Mouse (Mus musculus) megakaryocyte, embryonic 14.5 days (primary cell): Measurements from ENCODE around the gene Mad1l1. TPM values are rescaled to one million over a fixed set of nuclear protein-coding genes. Genes with fewer than 3 reads are reported as not detected.
A peak's percentile ranks its signal among the peaks of the same experiment; 100 is the strongest.

Source experiments
- H3K27me3 ChIP-seq: replicated peaks from 2 replicates; pipeline ENCODE3; 2012; ENCODE audit warnings: inconsistent platforms
- H3K36me3 ChIP-seq: replicated peaks from 2 replicates; pipeline ENCODE3; 2012; ENCODE audit warnings: low read length, inconsistent platforms, mixed read lengths
- H3K4me1 ChIP-seq: 2 replicates; pipeline ENCODE4 v1.6.1; 2012; ENCODE audit warnings: inconsistent platforms
- H3K4me3 ChIP-seq: replicated peaks from 2 replicates; pipeline ENCODE3; 2012; ENCODE audit warnings: moderate library complexity, mild to moderate bottlenecking, inconsistent platforms
- H3K9me3 ChIP-seq: 2 replicates; pipeline ENCODE4 v1.6.1; 2012; ENCODE audit warnings: inconsistent platforms
- FLI1 ChIP-seq: IDR thresholded peaks from 2 replicates; pipeline ENCODE4 v1.6.1; 2012; ENCODE audit warnings: low read length, inconsistent platforms, mixed read lengths
- GATA1 ChIP-seq: IDR thresholded peaks from 3 replicates; pipeline ENCODE4 v1.6.1; 2012; ENCODE audit warnings: mixed read lengths, low read length, inconsistent platforms, borderline replicate concordance
- polyA plus RNA-seq: library from polyadenylated mRNA; stranded (reverse); fragments of >175 nt; gene quantifications from 2 replicates; pipeline ENCODE4 v1.2.3, GENCODE M21; 2012; ENCODE audit warnings: low replicate concordance; ENCODE audit not compliant: insufficient read depth

The Mad1l1 gene
- polyA plus RNA-seq, 1 experiment: 10.3 TPM

DNA sequence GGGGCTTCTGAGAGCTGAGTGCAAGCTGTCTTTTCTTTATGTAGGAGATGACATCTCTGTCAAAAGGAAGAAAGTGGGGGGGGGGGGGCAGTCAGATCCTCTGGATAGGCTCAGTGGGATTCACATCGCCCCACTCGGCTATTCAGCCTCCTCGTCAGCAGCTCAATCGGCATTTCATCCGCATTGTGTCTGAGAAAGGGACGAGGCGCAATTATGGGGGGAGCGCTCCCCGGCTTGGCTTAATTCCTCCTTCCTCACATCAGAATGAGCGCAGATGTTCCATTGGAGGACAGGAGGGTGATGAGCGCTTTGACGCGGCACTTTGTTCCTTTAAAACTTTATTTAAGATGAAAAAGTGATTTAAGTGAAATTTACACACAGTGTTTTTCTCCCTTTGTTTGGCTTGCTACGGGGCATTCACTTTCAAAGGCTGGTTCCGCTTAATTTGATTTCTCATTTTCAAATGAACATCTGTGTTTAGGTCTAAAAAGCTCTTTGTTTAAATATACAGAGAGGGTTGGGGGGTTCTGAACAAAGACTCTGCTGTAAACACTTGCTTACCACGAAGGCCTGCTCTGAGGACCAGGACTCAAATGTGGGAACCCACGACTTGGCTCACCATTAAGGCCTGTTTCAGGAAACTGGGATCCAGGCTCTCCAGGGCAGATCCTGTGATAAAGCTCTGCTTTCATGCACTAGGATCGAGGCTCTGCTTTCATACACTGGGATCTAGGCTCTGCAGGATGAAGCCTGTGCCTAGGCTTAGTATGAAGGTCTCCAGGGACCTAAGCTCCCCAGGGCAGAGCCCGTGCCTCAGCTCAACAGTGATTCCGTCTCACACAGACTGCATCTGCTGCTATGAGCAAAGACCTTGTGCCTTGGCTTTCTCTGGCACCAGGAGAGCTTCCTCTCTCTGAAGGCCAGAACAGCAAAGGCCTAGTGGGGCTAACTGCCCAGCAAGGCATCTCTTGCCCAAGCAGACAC is 98.0 kb downstream of the Mad1l1 start:
- TF ChIP-seq GATA1 (no peak), FLI1 (no peak)
- H3K27me3 ChIP-seq: no peaks in the 10 kb centered on the region
- peaks cover 10% of the 10 kb centered on the region for H3K36me3 ChIP-seq
- no peak overlapping the region for H3K4me3 ChIP-seq
- H3K9me3 ChIP-seq: no peaks in the 10 kb centered on the region
- peaks cover 96% of the 10 kb centered on the region for H3K4me1 ChIP-seq

DNA sequence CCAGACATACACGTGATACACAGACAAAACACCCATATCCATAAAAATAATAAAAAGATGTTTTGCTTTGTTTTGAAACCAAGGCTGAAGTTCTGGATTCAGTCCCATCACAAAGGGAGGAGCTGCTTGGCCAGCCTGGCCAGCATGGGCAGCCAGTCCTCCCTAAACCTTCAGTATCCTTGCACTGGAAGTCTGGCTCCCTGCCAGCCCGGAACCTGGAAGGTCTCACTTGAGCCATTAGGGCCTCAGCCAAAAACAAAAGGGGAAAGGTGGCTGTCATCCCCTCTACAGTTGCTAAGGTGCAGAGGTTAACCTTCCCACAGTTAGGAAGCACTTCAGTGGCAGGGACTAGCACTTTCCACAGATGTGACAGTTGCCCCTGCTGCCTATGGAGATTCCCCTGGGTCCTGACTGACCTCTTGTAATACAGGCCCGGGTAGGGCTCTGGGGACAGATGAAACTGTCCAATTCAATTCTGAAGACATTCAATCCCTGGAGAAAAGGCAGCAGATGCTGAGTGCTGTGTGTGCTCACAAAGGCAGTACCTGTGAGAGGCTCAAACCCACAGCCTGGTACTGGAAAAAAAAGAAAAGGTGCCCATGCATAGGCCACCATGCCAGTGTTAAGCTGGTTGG is 100.2 kb downstream of the Mad1l1 start:
- TF ChIP-seq GATA1 (no peak), FLI1 (no peak)
- no peaks in the 10 kb centered on the region for H3K27me3 ChIP-seq
- peaks cover 10% of the 10 kb centered on the region for H3K36me3 ChIP-seq
- H3K4me1 ChIP-seq: peaks cover 90% of the 10 kb centered on the region
- no peak overlapping the region for H3K4me3 ChIP-seq
- no peaks in the 10 kb centered on the region for H3K9me3 ChIP-seq

DNA sequence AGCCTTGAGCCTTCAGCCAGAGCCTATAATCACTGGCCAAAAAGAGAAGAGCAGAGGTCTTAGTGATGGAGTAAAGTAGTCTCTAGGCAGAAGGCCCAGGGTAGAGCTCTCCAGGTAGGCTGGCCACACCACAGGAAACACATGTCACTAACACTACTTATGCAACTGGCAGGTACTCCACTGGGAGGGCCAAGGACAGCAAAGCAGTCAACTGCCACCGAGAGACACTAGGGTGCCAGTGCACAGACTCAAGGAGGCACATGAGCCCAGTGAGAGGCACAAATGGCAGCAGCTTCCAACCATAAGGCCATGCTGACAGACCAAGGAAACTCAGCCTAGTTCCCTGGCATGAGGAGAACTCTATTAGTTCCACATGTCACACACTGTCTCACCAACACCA is 102.1 kb downstream of the Mad1l1 start:
- peaks cover 10% of the 10 kb centered on the region for H3K36me3 ChIP-seq
- H3K9me3 ChIP-seq: no peaks in the 10 kb centered on the region
- no peaks in the 10 kb centered on the region for H3K27me3 ChIP-seq
- TF ChIP-seq GATA1: no peak
- no peak for TF ChIP-seq FLI1
- H3K4me1 ChIP-seq: peaks cover 85% of the 10 kb centered on the region
- H3K4me3 ChIP-seq: peak overlapping the region; percentile 52

DNA sequence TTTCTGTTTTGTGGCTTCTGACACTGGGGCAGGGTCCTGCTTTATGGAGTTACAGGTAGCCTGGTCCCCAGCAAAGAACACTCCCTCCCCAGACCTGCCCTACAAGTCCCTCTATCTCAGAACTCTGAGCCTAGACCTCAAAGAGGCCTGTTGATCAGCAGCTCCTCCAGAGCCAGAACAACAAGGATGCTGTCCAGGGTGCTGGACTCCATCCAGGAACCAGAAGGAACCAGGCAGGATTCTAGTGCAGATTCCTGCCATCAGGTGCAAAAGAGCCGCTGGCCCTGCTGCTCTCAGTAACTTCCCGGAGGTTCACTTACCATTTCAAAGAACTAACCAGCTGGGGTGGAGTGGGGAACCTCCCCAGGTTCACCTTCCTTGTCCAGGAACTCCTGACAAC is 103.5 kb downstream of the Mad1l1 start:
- Histone ChIP-seq H3K27me3 (no peaks in the 10 kb centered on the region), H3K4me3 (no peak overlapping the region), H3K9me3 (no peaks in the 10 kb centered on the region), H3K4me1 (peaks cover 85% of the 10 kb centered on the region), H3K36me3 (peaks cover 8% of the 10 kb centered on the region)
- TF ChIP-seq GATA1 (no peak), FLI1 (no peak)

DNA sequence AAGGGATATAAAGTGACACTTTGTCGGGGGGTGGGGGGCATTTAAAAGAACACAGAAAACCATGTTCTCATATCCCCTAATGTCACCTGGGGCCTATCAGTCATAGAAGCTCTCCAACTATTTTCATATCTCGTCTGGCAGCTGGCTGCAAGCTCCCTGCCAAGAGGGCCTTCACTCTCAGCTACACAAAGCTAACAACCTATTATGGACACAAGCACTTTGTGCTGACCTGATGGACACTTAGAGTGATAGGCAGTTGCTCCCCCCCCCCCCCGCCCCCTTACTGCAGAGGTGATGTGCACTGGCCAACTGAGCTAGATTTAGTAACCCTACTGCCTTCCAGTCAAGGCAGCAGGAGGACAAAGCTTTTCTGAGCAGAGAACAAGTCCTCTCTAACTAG is 104.3 kb downstream of the Mad1l1 start:
- peaks cover 3% of the 10 kb centered on the region for H3K36me3 ChIP-seq

DNA sequence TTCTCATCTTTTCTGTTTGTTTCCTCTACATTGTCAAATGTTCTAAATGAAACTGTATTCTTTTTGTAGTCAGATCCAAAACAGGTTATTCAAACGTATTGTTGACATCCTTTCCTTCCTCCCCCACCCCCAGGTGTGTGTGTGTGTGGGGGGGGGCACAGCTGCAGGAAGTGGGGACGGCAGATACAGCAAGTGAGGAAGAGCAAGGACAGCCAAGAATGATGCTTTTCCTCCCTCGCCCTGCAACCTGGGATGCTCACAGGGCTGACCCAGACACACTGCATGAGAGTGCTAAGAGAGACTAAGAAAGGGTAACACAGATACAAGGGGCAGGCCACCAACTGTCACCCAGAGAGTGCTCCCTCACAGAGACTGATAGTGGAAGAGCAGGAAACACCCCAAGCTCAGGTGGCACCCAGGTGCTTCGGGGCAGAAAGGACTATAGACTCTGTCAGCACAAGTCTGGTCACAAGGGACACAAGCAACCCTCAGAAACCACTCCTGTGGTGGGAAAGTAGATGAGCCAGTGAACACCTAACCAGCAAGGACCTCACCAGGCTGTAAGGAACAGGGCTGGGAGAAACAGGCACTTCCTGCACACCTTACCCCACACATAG is 105.8 kb downstream of the Mad1l1 start:
- no peaks in the 10 kb centered on the region for H3K36me3 ChIP-seq
- no peaks in the 10 kb centered on the region for H3K9me3 ChIP-seq
- H3K27me3 ChIP-seq: no peaks in the 10 kb centered on the region
- no peak overlapping the region for H3K4me3 ChIP-seq
- no peak for TF ChIP-seq GATA1
- TF ChIP-seq FLI1: no peak
- peaks cover 85% of the 10 kb centered on the region for H3K4me1 ChIP-seq

More for the DNA sequence above, 104.3 kb downstream of the Mad1l1 start:
- TF ChIP-seq FLI1 (no peak), GATA1 (no peak)
- Histone ChIP-seq H3K27me3 (no peaks in the 10 kb centered on the region), H3K4me1 (peaks cover 85% of the 10 kb centered on the region), H3K4me3 (no peak overlapping the region), H3K9me3 (no peaks in the 10 kb centered on the region)

DNA sequence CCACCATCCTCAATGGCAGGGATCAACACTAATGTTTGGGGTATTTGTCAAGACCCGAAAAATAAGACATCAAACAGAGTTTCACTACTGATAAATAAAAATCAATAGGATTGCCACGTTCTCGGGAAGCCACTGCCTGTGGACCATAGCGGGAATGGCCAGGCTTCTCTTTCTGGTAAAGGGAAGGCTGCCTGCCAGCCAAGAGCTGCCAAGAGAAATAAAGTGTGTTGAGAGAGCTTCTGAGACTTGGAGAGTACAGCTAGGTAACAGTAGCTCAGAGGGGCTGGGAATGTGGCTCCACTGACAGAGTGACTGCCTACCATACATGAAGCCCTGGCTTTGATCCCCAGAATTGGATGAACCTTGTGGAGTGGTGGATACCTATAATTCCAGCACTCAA is 108.4 kb downstream of the Mad1l1 start:
- Histone ChIP-seq H3K36me3 (no peaks in the 10 kb centered on the region), H3K4me1 (peaks cover 90% of the 10 kb centered on the region)
- TF ChIP-seq FLI1 (no peak), GATA1 (no peak)

DNA sequence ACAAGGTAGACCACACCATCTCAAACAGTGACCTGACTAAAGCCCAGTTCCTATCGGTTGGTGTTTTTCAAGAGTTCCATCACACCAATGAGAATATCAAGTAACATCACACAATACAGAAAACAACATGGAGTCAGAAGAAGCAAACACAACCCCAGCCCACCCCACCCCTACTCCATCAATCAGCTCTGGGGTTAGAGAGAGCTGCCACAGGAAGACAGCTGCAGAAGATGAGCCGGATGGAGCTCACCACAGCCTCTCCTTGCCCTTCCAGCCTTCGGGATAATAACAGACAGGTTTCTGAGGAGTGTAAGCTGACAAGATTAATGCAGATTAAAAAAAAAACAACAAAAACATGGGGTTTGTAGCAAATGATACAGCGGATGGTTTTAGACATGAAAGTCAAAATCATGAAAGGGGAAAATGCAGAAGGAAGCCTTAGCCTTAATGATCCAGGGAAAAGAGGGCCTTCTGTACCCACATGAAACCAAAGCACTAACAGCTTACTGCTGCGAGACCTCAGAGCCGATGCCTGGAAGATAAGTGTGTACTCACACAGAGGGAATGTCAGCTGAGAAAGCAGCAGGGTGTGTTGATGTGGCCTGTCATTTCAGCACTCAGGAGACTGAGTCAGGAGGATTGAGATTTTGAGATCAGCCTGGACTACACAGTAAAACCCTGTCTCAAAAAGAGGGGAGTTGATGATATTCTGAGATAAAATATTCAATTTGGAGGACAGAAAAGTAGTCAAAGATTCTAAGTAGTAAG is 110.8 kb downstream of the Mad1l1 start:
- H3K9me3 ChIP-seq: no peaks in the 10 kb centered on the region
- peak overlapping the region; percentile 59 for H3K4me3 ChIP-seq
- no peaks in the 10 kb centered on the region for H3K36me3 ChIP-seq
- TF ChIP-seq FLI1 (no peak), GATA1 (no peak)
- H3K27me3 ChIP-seq: no peaks in the 10 kb centered on the region
- peaks cover 93% of the 10 kb centered on the region for H3K4me1 ChIP-seq

More for the DNA sequence above, 108.4 kb downstream of the Mad1l1 start:
- Histone ChIP-seq H3K4me3 (no peak overlapping the region), H3K27me3 (no peaks in the 10 kb centered on the region), H3K9me3 (no peaks in the 10 kb centered on the region)

DNA sequence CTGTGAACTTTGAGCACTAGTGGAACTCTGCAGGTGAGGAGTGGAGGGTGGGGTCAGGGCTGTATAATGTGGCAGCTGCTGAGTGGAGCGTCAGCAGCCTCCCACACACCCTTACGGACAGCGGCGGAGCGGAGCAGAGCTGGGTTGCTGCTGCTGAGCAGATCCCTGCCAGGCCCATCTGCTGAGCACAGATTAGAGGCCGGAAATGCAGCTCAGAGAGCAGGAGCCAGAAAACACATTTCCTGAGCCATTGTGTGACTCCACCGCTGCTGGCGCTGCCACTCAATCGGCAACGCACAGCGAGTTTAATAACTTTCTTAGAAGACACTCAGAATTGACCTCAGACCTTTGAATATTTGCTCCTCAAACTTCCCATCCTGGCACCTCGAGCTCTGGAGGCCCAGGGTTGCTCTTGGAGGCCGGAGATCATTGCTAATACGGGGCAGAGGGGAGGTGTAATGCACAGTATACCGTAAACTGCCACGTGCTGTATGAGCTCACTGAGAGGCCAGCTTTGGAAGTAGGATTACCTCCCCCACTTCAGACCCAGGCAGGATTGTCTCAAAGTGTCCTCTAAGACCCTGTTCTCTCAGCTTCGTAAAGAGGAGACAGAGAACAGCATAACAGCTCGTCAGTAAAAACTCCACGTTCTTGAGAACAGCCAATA is 112.5 kb downstream of the Mad1l1 start:
- H3K27me3 ChIP-seq: no peaks in the 10 kb centered on the region
- peak overlapping the region; percentile 87 for H3K4me3 ChIP-seq
- TF ChIP-seq GATA1 (peak; percentile 95), FLI1 (no peak)
- H3K9me3 ChIP-seq: no peaks in the 10 kb centered on the region
- no peaks in the 10 kb centered on the region for H3K36me3 ChIP-seq
- H3K4me1 ChIP-seq: peaks cover 96% of the 10 kb centered on the region
